Mouse (Mus musculus): ENCODE results near the gene Efcab9. TPM values are rescaled to one million over a fixed set of nuclear protein-coding genes. Genes with fewer than 3 reads are reported as not detected.

Efcab9 gene
- polyA plus RNA-seq, 1 experiment = 0.97 TPM

DNA sequence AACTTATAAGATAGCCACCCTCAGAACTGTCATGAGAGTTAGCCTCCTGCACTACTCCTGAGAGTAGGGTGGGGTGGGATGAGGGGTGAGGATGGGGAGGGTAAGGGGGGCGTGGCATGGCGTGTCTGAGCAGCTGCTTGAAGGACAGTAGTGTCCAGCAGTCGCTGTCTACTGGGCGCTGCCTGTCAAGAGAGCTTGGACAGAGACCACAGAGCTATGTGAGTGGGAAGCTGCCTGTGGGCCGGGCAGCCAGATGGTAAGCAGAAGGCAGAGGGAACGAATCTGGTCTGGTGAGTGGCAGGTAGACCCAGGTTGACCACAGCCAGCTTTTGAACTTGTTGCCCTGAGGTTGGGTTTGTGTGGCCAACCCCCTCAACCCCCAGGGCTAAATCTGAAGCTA, 8.6 kb upstream of the Efcab9 start:
- Histone ChIP-seq H3K4me1 (ENCODE audit: control insufficient read depth, insufficient read depth, low read length) (peaks cover 26% of the 10 kb centered on the region), H3K4me3 (replicated peaks; ENCODE audit: insufficient read depth, low read depth, low read length) (no peak overlapping the region), H3K27me3 (ENCODE audit: control insufficient read depth, insufficient read depth, low read length) (no peaks in the 10 kb centered on the region), H3K27ac (ENCODE audit: insufficient read depth, low read length) (no peak overlapping the region)
- TF ChIP-seq CTCF (IDR thresholded peaks at IDR 0.05; ENCODE audit: borderline replicate concordance, insufficient read depth, low read depth, low read length) = no peak
- TF ChIP-seq POLR2A (IDR thresholded peaks at IDR 0.05; ENCODE audit: borderline replicate concordance, insufficient read depth, low read length) = no peak
- WGBS = 51% methylated on average over 6 of the region's 6 CpGs
- no peak for DNase-seq

DNA sequence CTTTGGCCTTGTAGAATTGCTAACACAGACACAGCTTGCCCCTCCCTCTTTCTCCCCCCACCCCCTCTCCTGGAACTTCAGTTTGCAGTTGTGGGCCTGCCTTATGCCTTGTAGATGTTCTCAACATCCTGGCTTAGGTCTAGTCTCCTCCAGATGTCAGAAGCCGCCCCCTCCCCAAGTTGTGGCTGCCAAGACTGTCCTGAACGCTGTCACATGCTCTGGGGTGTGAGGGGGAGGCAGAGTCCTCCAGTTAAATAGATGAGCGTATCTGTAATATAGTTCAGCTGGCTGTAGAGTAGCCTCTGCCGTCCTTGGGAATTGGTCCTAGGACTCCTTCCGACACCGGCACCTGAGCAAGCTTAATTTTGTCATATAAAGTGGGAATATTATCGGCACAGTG, 7.8 kb upstream of the Efcab9 start:
- peaks cover 25% of the 10 kb centered on the region for H3K4me1 ChIP-seq (ENCODE audit: control insufficient read depth, insufficient read depth, low read length)
- no peak overlapping the region for H3K27ac ChIP-seq (ENCODE audit: insufficient read depth, low read length)
- no peaks in the 10 kb centered on the region for H3K27me3 ChIP-seq (ENCODE audit: control insufficient read depth, insufficient read depth, low read length)
- no peak overlapping the region for H3K4me3 ChIP-seq (replicated peaks; ENCODE audit: insufficient read depth, low read depth, low read length)
- DNase-seq = no peak
- WGBS = 84% methylated on average over 7 of the region's 7 CpGs
- no peak for TF ChIP-seq POLR2A (IDR thresholded peaks at IDR 0.05; ENCODE audit: borderline replicate concordance, insufficient read depth, low read length)

DNA sequence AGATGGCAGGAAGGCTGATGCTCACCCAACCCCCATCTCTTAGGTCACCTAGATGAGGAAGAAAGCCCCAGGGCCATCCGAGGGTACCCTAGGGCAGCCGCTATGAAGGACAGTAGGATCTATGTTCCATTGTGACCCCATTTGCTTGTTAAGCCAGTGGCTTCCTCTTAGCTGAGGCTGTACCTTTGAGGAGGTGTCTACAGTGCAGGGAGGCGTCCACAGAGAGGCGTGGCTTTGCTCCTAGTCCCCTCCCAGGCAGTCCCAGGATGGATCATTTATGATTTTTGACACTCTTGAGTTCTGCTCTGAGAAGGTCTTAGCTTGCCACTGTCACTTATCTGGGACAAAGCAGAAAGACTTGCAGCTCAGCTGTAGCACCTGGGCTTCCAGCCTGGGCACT, 7.0 kb upstream of the Efcab9 start:
- TF ChIP-seq CTCF (IDR thresholded peaks at IDR 0.05; ENCODE audit: borderline replicate concordance, insufficient read depth, low read depth, low read length) = no peak
- no peak for TF ChIP-seq POLR2A (IDR thresholded peaks at IDR 0.05; ENCODE audit: borderline replicate concordance, insufficient read depth, low read length)
- H3K4me1 ChIP-seq (ENCODE audit: control insufficient read depth, insufficient read depth, low read length) = peaks cover 25% of the 10 kb centered on the region
- H3K27me3 ChIP-seq (ENCODE audit: control insufficient read depth, insufficient read depth, low read length) = no peaks in the 10 kb centered on the region
- 91% methylated on average over 4 of the region's 4 CpGs for WGBS
- no peak for DNase-seq
- H3K27ac ChIP-seq (ENCODE audit: insufficient read depth, low read length) = no peak overlapping the region
- no peak overlapping the region for H3K4me3 ChIP-seq (replicated peaks; ENCODE audit: insufficient read depth, low read depth, low read length)

DNA sequence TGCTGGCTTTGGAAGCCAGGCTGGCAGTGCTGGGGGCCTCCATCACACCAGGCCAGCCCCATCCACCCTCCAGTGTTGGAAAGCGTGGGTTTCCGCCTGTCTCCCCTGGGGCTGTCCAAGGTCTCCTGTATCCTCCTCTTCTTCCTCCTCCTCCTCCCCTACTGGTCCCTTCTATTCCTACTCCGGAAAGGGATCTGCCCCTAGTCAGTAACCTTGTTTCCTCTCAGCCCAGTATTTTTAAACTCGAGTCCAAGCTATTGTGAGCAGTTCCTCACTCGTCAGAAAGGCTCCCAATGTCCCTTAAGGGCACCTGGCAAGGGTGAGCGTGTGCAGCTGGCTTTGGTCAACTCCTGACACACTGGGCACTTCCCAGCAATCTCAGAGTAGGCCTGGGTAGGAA, 6.6 kb upstream of the Efcab9 start:
- Histone ChIP-seq H3K4me1 (ENCODE audit: control insufficient read depth, insufficient read depth, low read length) (peaks cover 25% of the 10 kb centered on the region), H3K27ac (ENCODE audit: insufficient read depth, low read length) (no peak overlapping the region), H3K27me3 (ENCODE audit: control insufficient read depth, insufficient read depth, low read length) (no peaks in the 10 kb centered on the region), H3K4me3 (replicated peaks; ENCODE audit: insufficient read depth, low read depth, low read length) (no peak overlapping the region)
- no peak for DNase-seq
- 50% methylated on average over 6 of the region's 6 CpGs for WGBS
- TF ChIP-seq POLR2A (IDR thresholded peaks at IDR 0.05; ENCODE audit: borderline replicate concordance, insufficient read depth, low read length) (no peak), CTCF (IDR thresholded peaks at IDR 0.05; ENCODE audit: borderline replicate concordance, insufficient read depth, low read depth, low read length) (no peak)

DNA sequence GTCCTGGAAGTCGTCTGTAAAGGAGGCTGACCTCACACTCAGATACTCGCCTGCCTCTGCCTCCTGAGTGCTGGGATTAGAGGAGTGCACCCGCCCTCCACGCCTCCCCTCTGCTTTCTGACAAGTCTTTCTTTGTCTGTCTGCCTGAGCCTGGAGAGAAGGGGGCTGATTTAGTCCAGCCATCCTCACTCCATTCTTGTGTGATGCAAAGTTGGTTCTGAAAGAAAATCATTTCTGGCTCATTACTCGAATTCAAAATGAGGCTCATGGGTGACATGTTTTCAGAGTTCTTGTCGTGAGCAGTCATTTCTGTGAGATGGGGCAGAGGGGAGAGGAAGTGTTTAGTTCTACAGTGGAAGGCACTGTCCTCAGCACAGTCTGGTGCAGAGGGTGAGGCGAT, 5.1 kb upstream of the Efcab9 start:
- no peak for DNase-seq
- H3K27ac ChIP-seq (ENCODE audit: insufficient read depth, low read length) = no peak overlapping the region
- no peak for TF ChIP-seq CTCF (IDR thresholded peaks at IDR 0.05; ENCODE audit: borderline replicate concordance, insufficient read depth, low read depth, low read length)
- H3K4me1 ChIP-seq (ENCODE audit: control insufficient read depth, insufficient read depth, low read length) = peaks cover 25% of the 10 kb centered on the region
- WGBS = 69% methylated on average over 7 of the region's 7 CpGs
- H3K4me3 ChIP-seq (replicated peaks; ENCODE audit: insufficient read depth, low read depth, low read length) = no peak overlapping the region
- H3K27me3 ChIP-seq (ENCODE audit: control insufficient read depth, insufficient read depth, low read length) = no peaks in the 10 kb centered on the region

DNA sequence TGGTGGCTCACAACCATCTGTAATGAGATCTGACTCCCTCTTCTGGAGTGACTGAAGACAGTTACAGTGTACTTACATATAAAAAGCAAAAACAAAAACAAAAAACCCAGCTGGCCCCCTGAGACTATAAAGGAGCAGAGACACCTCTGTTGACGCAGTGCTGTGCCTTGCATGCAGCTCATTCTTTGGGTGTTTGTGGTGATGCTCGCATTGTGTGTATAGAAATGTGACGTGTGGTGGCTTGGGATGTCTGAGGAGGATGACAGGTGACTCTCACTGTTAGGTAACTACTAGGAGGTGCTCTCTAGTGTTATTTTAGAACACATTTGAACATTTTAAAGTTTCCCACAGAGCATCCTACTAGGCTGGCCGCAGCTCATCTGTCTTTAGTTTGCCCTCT, 3.8 kb upstream of the Efcab9 start:
- 91% methylated on average over 4 of the region's 4 CpGs for WGBS
- peak overlapping the region; percentile 20 for H3K4me3 ChIP-seq (replicated peaks; ENCODE audit: insufficient read depth, low read depth, low read length)
- peaks cover 24% of the 10 kb centered on the region for H3K4me1 ChIP-seq (ENCODE audit: control insufficient read depth, insufficient read depth, low read length)
- DNase-seq = no peak
- no peak overlapping the region for H3K27ac ChIP-seq (ENCODE audit: insufficient read depth, low read length)
- no peaks in the 10 kb centered on the region for H3K27me3 ChIP-seq (ENCODE audit: control insufficient read depth, insufficient read depth, low read length)
- no peak for TF ChIP-seq POLR2A (IDR thresholded peaks at IDR 0.05; ENCODE audit: borderline replicate concordance, insufficient read depth, low read length)
- TF ChIP-seq CTCF (IDR thresholded peaks at IDR 0.05; ENCODE audit: borderline replicate concordance, insufficient read depth, low read depth, low read length) = no peak

DNA sequence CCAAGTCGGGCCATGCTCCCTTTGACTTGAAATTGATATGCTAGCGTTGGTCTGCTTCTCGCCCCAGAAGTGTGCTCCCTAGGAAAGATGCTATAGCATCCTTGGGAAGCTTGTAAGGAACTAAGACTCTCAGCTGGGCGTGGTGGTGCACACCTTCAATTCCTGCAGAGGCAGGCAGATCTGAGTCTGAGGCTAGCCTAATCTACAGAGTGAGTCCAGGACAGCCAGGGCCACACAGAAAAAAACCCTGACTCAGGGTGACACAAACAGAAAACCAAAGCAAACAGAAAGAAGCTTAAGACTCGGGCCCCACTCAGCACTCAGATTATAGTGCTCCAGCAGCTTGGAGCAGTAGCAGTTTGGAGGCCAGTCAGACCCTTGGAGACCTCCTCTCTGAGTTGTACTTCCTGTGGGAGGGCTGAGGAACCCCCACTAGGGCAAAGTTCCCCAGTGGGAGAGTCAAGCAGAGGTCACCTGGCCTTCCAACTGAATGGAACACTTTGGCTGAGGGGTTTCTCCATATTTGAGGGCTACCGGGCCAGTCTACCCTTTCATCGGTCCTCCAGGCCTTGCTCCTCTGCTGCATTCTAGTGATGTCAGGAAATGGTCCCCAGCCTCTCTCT, 2.7 kb upstream of the Efcab9 start:
- TF ChIP-seq CTCF (IDR thresholded peaks at IDR 0.05; ENCODE audit: borderline replicate concordance, insufficient read depth, low read depth, low read length) (no peak), POLR2A (IDR thresholded peaks at IDR 0.05; ENCODE audit: borderline replicate concordance, insufficient read depth, low read length) (no peak)
- peak overlapping the region; percentile 95 for H3K4me3 ChIP-seq (replicated peaks; ENCODE audit: insufficient read depth, low read depth, low read length)
- WGBS = 62% methylated on average over 7 of the region's 7 CpGs
- H3K27me3 ChIP-seq (ENCODE audit: control insufficient read depth, insufficient read depth, low read length) = no peaks in the 10 kb centered on the region
- H3K27ac ChIP-seq (ENCODE audit: insufficient read depth, low read length) = 0 out of 2 replicates have a peak overlapping the region, but pooled peaks have one; percentile 33
- H3K4me1 ChIP-seq (ENCODE audit: control insufficient read depth, insufficient read depth, low read length) = peaks cover 20% of the 10 kb centered on the region
- no peak for DNase-seq

DNA sequence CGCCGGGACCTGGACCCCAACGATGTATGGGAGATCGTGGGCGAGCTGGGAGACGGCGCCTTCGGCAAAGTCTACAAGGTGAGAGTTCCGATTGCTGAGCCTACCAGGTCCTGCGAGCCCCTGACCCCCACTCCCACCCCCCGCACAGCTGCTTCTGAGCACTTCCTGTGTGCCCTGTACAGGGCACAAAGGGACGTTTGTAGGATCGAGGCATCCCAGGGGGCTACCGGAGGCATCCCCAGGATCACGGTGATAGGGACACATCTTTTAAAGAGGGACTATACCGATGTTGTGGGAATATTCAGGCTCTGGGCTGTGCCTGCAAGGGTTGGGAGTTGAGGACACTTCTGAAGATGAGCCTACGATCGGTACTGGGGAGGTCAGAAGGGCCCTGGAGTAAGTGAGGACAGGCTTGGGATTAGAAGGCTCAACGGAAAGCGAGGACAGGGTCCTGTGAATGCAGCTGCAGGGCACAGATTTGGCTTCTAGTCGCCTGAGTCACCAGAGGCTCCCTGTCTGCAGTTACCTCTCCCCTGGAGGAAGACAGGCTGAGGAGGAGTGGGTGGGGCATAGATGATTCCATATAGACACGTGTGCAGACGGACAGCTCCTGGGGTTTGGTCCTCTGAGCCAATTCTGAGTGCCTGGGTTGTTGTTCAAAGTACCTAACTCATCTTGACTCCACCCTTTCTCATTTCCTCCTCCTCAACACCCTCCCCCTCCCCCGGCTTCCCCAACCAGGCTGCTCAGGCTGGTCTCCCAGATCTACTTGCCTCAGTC, 1.8 kb upstream of the Efcab9 start:
- H3K4me1 ChIP-seq (ENCODE audit: control insufficient read depth, insufficient read depth, low read length) = peaks cover 15% of the 10 kb centered on the region
- H3K27me3 ChIP-seq (ENCODE audit: control insufficient read depth, insufficient read depth, low read length) = no peaks in the 10 kb centered on the region
- WGBS = 3% methylated on average over 24 of the region's 24 CpGs
- H3K27ac ChIP-seq (ENCODE audit: insufficient read depth, low read length) = peak overlapping the region; percentile 64
- H3K4me3 ChIP-seq (replicated peaks; ENCODE audit: insufficient read depth, low read depth, low read length) = peak overlapping the region; percentile 95
- peak; percentile 26; the same call in 1 of the 2 replicates for TF ChIP-seq POLR2A (IDR thresholded peaks at IDR 0.05; ENCODE audit: borderline replicate concordance, insufficient read depth, low read length)
- TF ChIP-seq CTCF (IDR thresholded peaks at IDR 0.05; ENCODE audit: borderline replicate concordance, insufficient read depth, low read depth, low read length) = no peak
- peak; percentile 66 to 69 for DNase-seq
